1 mouse cellular context compared by ENCODE assay signal in genomic region chr11:48815851-48816250, GRCm38 (mm10).
TF ChIP-seq lines count a peak whose summit lies in the region.

No protein-coding gene starts in this region.

TF ChIP-seq in CH12.LX, 34 proteins besides CTCF, POLR2A, EP300 and RAD21:
- TF ChIP-seq NRF1 (IDR thresholded peaks at IDR 0.05; ENCODE audit: low read depth, low read length) (no peak), USF2 (conservative IDR thresholded peaks at IDR 0.05; ENCODE audit: low read depth, low read length) (no peak), TCF12 (IDR thresholded peaks at IDR 0.05; ENCODE audit: low read depth, low read length) (no peak), UBTF (IDR thresholded peaks at IDR 0.05; ENCODE audit: low read depth, low read length) (no peak), RCOR1 (conservative IDR thresholded peaks at IDR 0.05; ENCODE audit: low read depth, low read length) (no peak), MXI1 (IDR thresholded peaks at IDR 0.05; ENCODE audit: low read depth, low read length) (no peak)
TF ChIP-seq in CH12.LX: peak in this region for 0.
